In genomic region chr1:59527219-59527618, GRCm38 (mm10) we compare ENCODE assay signal across 16 mouse cellular contexts. TPM values are rescaled to one million over a fixed set of nuclear protein-coding genes. Genes with fewer than 3 reads are reported as not detected.
"Had no signal": no experiment of that assay in that cellular context is flagged by ENCODE, and none has a peak within 500 bp of the region (broad histone marks: within the 10 kb centered on the region; RNA-seq: fewer than 3 reads in every experiment).

No protein-coding gene starts in this region.

- H3K4me3 ChIP-seq: midbrain, embryonic 10.5 days; midbrain, embryonic 12.5 days; neural tube, embryonic 12.5 days had no signal

- H3K9me3 ChIP-seq: midbrain, embryonic 12.5 days; neural tube, embryonic 12.5 days had no signal

- H3K27ac ChIP-seq: liver, embryonic 14.5 days; midbrain, embryonic 10.5 days; midbrain, embryonic 12.5 days; neural tube, embryonic 12.5 days had no signal

- DNase-seq: lung, adult 18-20 months; lung, embryonic 14.5 days; lung, postnatal 10 days; lung, postnatal 4 days; midbrain, embryonic 14.5 days; right cerebral cortex, postnatal 14 days; spleen, adult 18-20 months; thymus, adult 2 months; thymus, postnatal 25 days; thymus, postnatal 4 days had no signal

- H3K9ac ChIP-seq: liver, embryonic 14.5 days; lung, embryonic 14.5 days; midbrain, embryonic 12.5 days; neural tube, embryonic 12.5 days had no signal

- H3K4me2 ChIP-seq: lung, embryonic 14.5 days; midbrain, embryonic 12.5 days; neural tube, embryonic 12.5 days had no signal

- H3K27me3 ChIP-seq: midbrain, embryonic 12.5 days; neural tube, embryonic 12.5 days had no signal

- H3K36me3 ChIP-seq: midbrain, embryonic 12.5 days; neural tube, embryonic 12.5 days had no signal

RNA-seq across cellular contexts. Expression of gene Gm973, which starts 11.2 kb away (rescaled TPM):
- total RNA-seq: neutrophil, adult 5-6 weeks had no signal
- polyA plus RNA-seq: liver, embryonic 16.5 days; lung, embryonic 14.5 days had no signal
